In genomic region chr11:95101071-95101788, GRCm38 (mm10) we compare ENCODE assay signal across 26 mouse cellular contexts. TPM values are rescaled to one million over a fixed set of nuclear protein-coding genes. Genes with fewer than 3 reads are reported as not detected.
A peak's percentile ranks its signal among the peaks of the same experiment; 100 is the strongest.
DNase-seq lines count a peak whose midpoint lies in the region; ATAC-seq and TF ChIP-seq lines count a peak whose summit lies in the region.
"Had no signal": no experiment of that assay in that cellular context is flagged by ENCODE, and none has a peak within 500 bp of the region (broad histone marks: within the 10 kb centered on the region; RNA-seq: fewer than 3 reads in every experiment).

No protein-coding gene starts in this region.

- 23% methylated on average over 16 of the region's 16 CpGs for WGBS in kidney, adult 2 months
- WGBS in embryonic facial prominence, embryonic 15.5 days, result 35% methylated on average over 16 of the region's 16 CpGs
- WGBS in hindbrain, embryonic 16.5 days, result 20% methylated on average over 16 of the region's 16 CpGs

- H3K9ac ChIP-seq in CH12.LX (ENCODE audit: insufficient read depth, low read depth), result peak overlapping the region; percentile 10; the same call in 1 of the 2 replicates
- H3K9ac ChIP-seq in embryonic facial prominence, embryonic 15.5 days, result no peak overlapping the region
- no peak overlapping the region for H3K9ac ChIP-seq in hindbrain, embryonic 16.5 days (ENCODE audit: low read depth, low read length)
- H3K9ac ChIP-seq: forebrain, embryonic 12.5 days; heart, embryonic 15.5 days; liver, embryonic 14.5 days; lung, embryonic 15.5 days; neural tube, embryonic 12.5 days had no signal

- peak; percentile 47 for DNase-seq in embryo, embryonic 9.5 days (ENCODE audit: extremely low spot score)
- DNase-seq in embryo, embryonic 10.5 days (ENCODE audit: low spot score), result no peak
- no peak for DNase-seq in kidney, adult 2 months
- no peak for DNase-seq in kidney, adult 11 months
- no peak for DNase-seq in CH12.LX (ENCODE audit: extremely low read depth)
- DNase-seq in layer of hippocampus, postnatal 36 days, result no peak
- DNase-seq: adrenal gland, adult 2 months; cerebellum, adult 8-10 months; heart, postnatal 4 days; thymus, postnatal 4 days had no signal

- ATAC-seq in embryonic facial prominence, embryonic 15.5 days (ENCODE audit: insufficient number of reproducible peaks, low FRiP score, low TSS enrichment, low read depth), result no peak
- ATAC-seq in hindbrain, embryonic 16.5 days, result no peak

- no peak for TF ChIP-seq EP300 in CH12.LX (IDR thresholded peaks at IDR 0.05; ENCODE audit: low read length)

- no peak for TF ChIP-seq POLR2A in kidney, adult 2 months (IDR thresholded peaks at IDR 0.05; ENCODE audit: low read depth, low read length)
- no peak for TF ChIP-seq POLR2A in CH12.LX (IDR thresholded peaks at IDR 0.05; ENCODE audit: low read depth, low read length)

- no peak for TF ChIP-seq RAD21 in CH12.LX (IDR thresholded peaks at IDR 0.05; ENCODE audit: low read depth, low read length)

- dilution Hi-C loops in CH12.LX (cut with MboI; ENCODE audit: extremely low pct_ligation_motif_present, extremely low pct_unique_long_range_greater_than_20kb, low sequenced_read_pairs), result no loop called here

- H3K4me1 ChIP-seq in kidney, adult 2 months (ENCODE audit: control insufficient read depth, insufficient read depth, low read length), result peaks cover 18% of the 10 kb centered on the region; the same call in 1 of the 2 replicates
- peaks cover 56 to 93% of the 10 kb centered on the region in 2 experiments for H3K4me1 ChIP-seq in CH12.LX (ENCODE audit: control insufficient read depth in 1 of 2, insufficient read depth in 2 of 2)
- H3K4me1 ChIP-seq in embryonic facial prominence, embryonic 15.5 days, result peaks cover 34% of the 10 kb centered on the region
- peaks cover 5% of the 10 kb centered on the region for H3K4me1 ChIP-seq in hindbrain, embryonic 16.5 days (ENCODE audit: control insufficient read depth, insufficient read depth, low read depth, low read length)

- H3K4me3 ChIP-seq in kidney, adult 2 months (ENCODE audit: insufficient read depth, low read depth, low read length), result no peak overlapping the region
- no peak overlapping the region for H3K4me3 ChIP-seq in CH12.LX (replicated peaks in 1 of 3; ENCODE audit: low read depth in 2 of 3, low read length in 2 of 3, poor library complexity in 1 of 3)
- H3K4me3 ChIP-seq in embryonic facial prominence, embryonic 15.5 days (replicated peaks), result no peak overlapping the region
- no peak overlapping the region for H3K4me3 ChIP-seq in hindbrain, embryonic 16.5 days (ENCODE audit: low read length)
- H3K4me3 ChIP-seq: forebrain, embryonic 12.5 days; heart, embryonic 15.5 days; lung, embryonic 15.5 days; neural tube, embryonic 12.5 days had no signal

- TF ChIP-seq CTCF in kidney, adult 2 months (conservative IDR thresholded peaks at IDR 0.05; ENCODE audit: insufficient read depth, insufficient read length, low read depth, low read length), result no peak
- no peak for TF ChIP-seq CTCF in CH12.LX (conservative IDR thresholded peaks at IDR 0.05 in 1 of 2, IDR thresholded peaks at IDR 0.05 in 1 of 2; ENCODE audit: low read depth in 2 of 2, low read length in 2 of 2)

- peak overlapping the region; percentile 60; the same call in 1 of the 2 replicates for H3K27ac ChIP-seq in kidney, adult 2 months (ENCODE audit: insufficient read depth, low read depth, low read length)
- H3K27ac ChIP-seq in CH12.LX (ENCODE audit: insufficient read depth, low read depth), result peak overlapping the region; percentile 91
- H3K27ac ChIP-seq in embryonic facial prominence, embryonic 15.5 days (replicated peaks), result 0 out of 2 replicates have a peak overlapping the region, but pooled peaks have one; percentile 28
- H3K27ac ChIP-seq in hindbrain, embryonic 16.5 days (ENCODE audit: low read depth, low read length), result no peak overlapping the region
- H3K27ac ChIP-seq: forebrain, embryonic 12.5 days; heart, embryonic 15.5 days; liver, embryonic 14.5 days; lung, embryonic 15.5 days; macrophage; neural tube, embryonic 12.5 days had no signal

- H3K4me2 ChIP-seq in CH12.LX (ENCODE audit: insufficient read depth, low read depth, poor library complexity, severe bottlenecking), result no peak overlapping the region; the same call in 1 of the 2 replicates
- no peak overlapping the region for H3K4me2 ChIP-seq in embryonic facial prominence, embryonic 15.5 days (replicated peaks)
- H3K4me2 ChIP-seq in hindbrain, embryonic 16.5 days (ENCODE audit: low read length), result no peak overlapping the region
- H3K4me2 ChIP-seq: forebrain, embryonic 12.5 days; heart, embryonic 15.5 days; lung, embryonic 15.5 days; midbrain, embryonic 11.5 days; neural tube, embryonic 12.5 days had no signal

- no peaks in the 10 kb centered on the region for H3K36me3 ChIP-seq in kidney, adult 2 months (ENCODE audit: control insufficient read depth, insufficient read depth, low read length)
- no peaks in the 10 kb centered on the region for H3K36me3 ChIP-seq in CH12.LX (replicated peaks in 1 of 2; ENCODE audit: control insufficient read depth in 1 of 2, insufficient read depth in 1 of 2, low read length in 1 of 2)
- no peaks in the 10 kb centered on the region for H3K36me3 ChIP-seq in embryonic facial prominence, embryonic 15.5 days
- no peaks in the 10 kb centered on the region for H3K36me3 ChIP-seq in hindbrain, embryonic 16.5 days (ENCODE audit: control insufficient read depth, insufficient read depth, low read length)
- H3K36me3 ChIP-seq: forebrain, embryonic 12.5 days; heart, embryonic 15.5 days; lung, embryonic 15.5 days; neural tube, embryonic 12.5 days had no signal

- H3K9me3 ChIP-seq in CH12.LX (replicated peaks; ENCODE audit: low read length), result peaks cover 6% of the 10 kb centered on the region
- no peaks in the 10 kb centered on the region for H3K9me3 ChIP-seq in embryonic facial prominence, embryonic 15.5 days (replicated peaks)
- no peaks in the 10 kb centered on the region for H3K9me3 ChIP-seq in hindbrain, embryonic 16.5 days (ENCODE audit: control insufficient read depth, low read length)
- H3K9me3 ChIP-seq: forebrain, embryonic 12.5 days; lung, embryonic 15.5 days; neural tube, embryonic 12.5 days had no signal

- no peaks in the 10 kb centered on the region for H3K27me3 ChIP-seq in kidney, adult 2 months (replicated peaks; ENCODE audit: control insufficient read depth, insufficient read depth, low read length)
- H3K27me3 ChIP-seq in CH12.LX (replicated peaks), result no peaks in the 10 kb centered on the region
- 0 out of 2 replicates have a peak, but pooled peaks cover 4% of the 10 kb centered on the region for H3K27me3 ChIP-seq in embryonic facial prominence, embryonic 15.5 days
- peaks cover 2% of the 10 kb centered on the region for H3K27me3 ChIP-seq in hindbrain, embryonic 16.5 days (replicated peaks; ENCODE audit: control insufficient read depth, insufficient read depth, low read length)
- H3K27me3 ChIP-seq: lung, embryonic 15.5 days; neural tube, embryonic 12.5 days had no signal

- in situ Hi-C loops in CH12.LX (cut with MboI; ENCODE audit: low pct_ligation_motif_present, low pct_unique_long_range_greater_than_20kb, low sequenced_read_pairs), result no loop called here

- no peaks in the 10 kb centered on the region for H3K79me2 ChIP-seq in CH12.LX (replicated peaks; ENCODE audit: control insufficient read depth, extremely low read depth, insufficient read depth, poor library complexity, severe bottlenecking)

TF ChIP-seq in CH12.LX, 34 proteins besides CTCF, POLR2A, EP300 and RAD21 (continues in another document):
- TF ChIP-seq CHD2 (IDR thresholded peaks at IDR 0.05; ENCODE audit: low read length) (no peak), IRF4 (IDR thresholded peaks at IDR 0.05; ENCODE audit: low read depth, low read length) (peak; percentile 4; the same call in 1 of the 2 replicates), BHLHE40 (IDR thresholded peaks at IDR 0.05; ENCODE audit: low read depth, low read length) (peak; percentile 83), TCF12 (IDR thresholded peaks at IDR 0.05; ENCODE audit: low read depth, low read length) (peak; percentile 13; the same call in 1 of the 2 replicates), NRF1 (IDR thresholded peaks at IDR 0.05; ENCODE audit: low read depth, low read length) (no peak), MXI1 (IDR thresholded peaks at IDR 0.05; ENCODE audit: low read depth, low read length) (no peak), MAFK (IDR thresholded peaks at IDR 0.05; ENCODE audit: insufficient replicate concordance, low read length) (no peak), ZKSCAN1 (IDR thresholded peaks at IDR 0.05; ENCODE audit: borderline replicate concordance, low read depth, low read length) (no peak), MYC (IDR thresholded peaks at IDR 0.05; ENCODE audit: low read depth, low read length) (0 out of 2 replicates have a peak, but pooled peaks have one; percentile 38), ELF1 (IDR thresholded peaks at IDR 0.05; ENCODE audit: low read depth, low read length) (peak; percentile 55), SIN3A (IDR thresholded peaks at IDR 0.05; ENCODE audit: low read length) (no peak), MAX (IDR thresholded peaks at IDR 0.05; ENCODE audit: low read length) (no peak)

RNA-seq across cellular contexts. Expression of gene Dlx3, which starts 18.7 kb away (rescaled TPM):
- 0.05 and 0.10 TPM in 2 replicates for polyA plus RNA-seq in kidney, adult 2 months (2012; rRNA removed)
- total RNA-seq in CH12.LX (2012; rRNA removed) (0.21 and 0.55 TPM in 2 replicates), CH12.LX (2014; rRNA removed) (0.08 TPM in 2 replicates)
- polyA plus RNA-seq in CH12.LX (2012; ENCODE audit: insufficient read length, low read depth), result 0.17 and 0.22 TPM in 2 replicates
- 35.6 and 36.6 TPM in 2 replicates for polyA plus RNA-seq in embryonic facial prominence, embryonic 15.5 days (2015; fragmentation: Nextera tagmentation; extraction: Ambion mirVana)
- not detected for total RNA-seq in layer of hippocampus, postnatal 36 days (2021)
- 0.19 and 0.32 TPM in 2 replicates for polyA plus RNA-seq in hindbrain, embryonic 16.5 days (2015; fragmentation: Nextera tagmentation; extraction: Ambion mirVana)
- total RNA-seq: gastrocnemius, adult 8-10 months; granulocyte monocyte progenitor cell, adult 5-6 weeks; heart, postnatal 4 days; layer of hippocampus, postnatal 14 days; left cerebral cortex, postnatal 14 days; monocyte, adult 5-6 weeks had no signal
- polyA plus RNA-seq: cortical plate, adult 2 months; frontal cortex, adult 2 months; macrophage had no signal

RNA-seq across cellular contexts. Expression of gene Itga3, which starts 24.6 kb away (rescaled TPM):
- polyA plus RNA-seq in kidney, adult 2 months (2012; rRNA removed), result 48.2 and 55.4 TPM in 2 replicates
- total RNA-seq in CH12.LX (2012; rRNA removed) (34.9 and 53.0 TPM in 2 replicates), CH12.LX (2014; rRNA removed) (5.5 and 5.8 TPM in 2 replicates)
- 8.3 and 9.0 TPM in 2 replicates for polyA plus RNA-seq in CH12.LX (2012; ENCODE audit: insufficient read length, low read depth)
- polyA plus RNA-seq in embryonic facial prominence, embryonic 15.5 days (2015; fragmentation: Nextera tagmentation; extraction: Ambion mirVana), result 9.5 and 11.3 TPM in 2 replicates
- total RNA-seq in layer of hippocampus, postnatal 36 days (2021), result 10 to 100 TPM; 12.1 to 14.0 TPM
- polyA plus RNA-seq in hindbrain, embryonic 16.5 days (2015; fragmentation: Nextera tagmentation; extraction: Ambion mirVana), result 16.7 and 19.3 TPM in 2 replicates
- total RNA-seq: granulocyte monocyte progenitor cell, adult 5-6 weeks had no signal

RNA-seq across cellular contexts. Expression of gene Dlx4, which starts 44.8 kb away (rescaled TPM):
- 0.07 TPM in 1 of 2 replicates, not detected in the other for polyA plus RNA-seq in kidney, adult 2 months (2012; rRNA removed)
- total RNA-seq in CH12.LX (2012; rRNA removed) (0.21 and 0.25 TPM in 2 replicates), CH12.LX (2014; rRNA removed) (not detected in 2 replicates)
- not detected in 2 replicates for polyA plus RNA-seq in CH12.LX (2012; ENCODE audit: insufficient read length, low read depth)
- polyA plus RNA-seq in embryonic facial prominence, embryonic 15.5 days (2015; fragmentation: Nextera tagmentation; extraction: Ambion mirVana), result 5.7 and 6.5 TPM in 2 replicates
- not detected for total RNA-seq in layer of hippocampus, postnatal 36 days (2021)
- polyA plus RNA-seq in hindbrain, embryonic 16.5 days (2015; fragmentation: Nextera tagmentation; extraction: Ambion mirVana), result not detected in 2 replicates
- total RNA-seq: gastrocnemius, adult 8-10 months; granulocyte monocyte progenitor cell, adult 5-6 weeks; heart, postnatal 4 days; layer of hippocampus, postnatal 14 days; left cerebral cortex, postnatal 14 days; monocyte, adult 5-6 weeks had no signal
- polyA plus RNA-seq: frontal cortex, adult 2 months; macrophage; midbrain, embryonic 11.5 days had no signal

Comparison
In these comparisons a context has a peak if more than half of its experiments do, and no peak if none do; other contexts are left out.
1. RNA of gene Dlx3, which starts 18.7 kb away (polyA plus RNA-seq): 35.6 to 36.6 TPM in embryonic facial prominence, embryonic 15.5 days; 0.19 to 0.32 TPM in hindbrain, embryonic 16.5 days, 0.17 to 0.22 TPM in CH12.LX and 0.05 to 0.10 TPM in kidney, adult 2 months; every median in the first group is over 10 times any median in the second.